Mouse (Mus musculus) small intestine, adult 2 months (tissue): ENCODE data around the gene Syne1. TPM values are rescaled to one million over a fixed set of nuclear protein-coding genes. Genes with fewer than 3 reads are reported as not detected.

Experiments used
- H3K27ac ChIP-seq: fragments of 200-500 bp; 2 replicates; pipeline ENCODE4 v1.5.1; 2012; ENCODE audit warnings: low read depth, low read length, control low read depth, inconsistent platforms; ENCODE audit not compliant: insufficient read depth
- H3K27me3 ChIP-seq: fragments of 200-500 bp; 2 replicates; pipeline ENCODE4 v1.6.1; 2012; ENCODE audit warnings: mild to moderate bottlenecking, moderate library complexity, low read length, inconsistent platforms; ENCODE audit not compliant: control insufficient read depth, insufficient read depth
- H3K36me3 ChIP-seq: fragments of 200-500 bp; 2 replicates; pipeline ENCODE4 v1.6.1; 2012; ENCODE audit warnings: mild to moderate bottlenecking, low read length, control low read depth, inconsistent platforms; ENCODE audit not compliant: control insufficient read depth, insufficient read depth
- H3K4me1 ChIP-seq: fragments of 200-500 bp; 2 replicates; pipeline ENCODE4 v1.6.1; 2012; ENCODE audit warnings: low read length, inconsistent platforms, mixed read lengths; ENCODE audit not compliant: control insufficient read depth, insufficient read depth, insufficient read length
- H3K4me3 ChIP-seq: fragments of 200-500 bp; 2 replicates; pipeline ENCODE4 v1.5.1; 2012; ENCODE audit warnings: low read depth, mild to moderate bottlenecking, control low read depth, inconsistent platforms, low read length, moderate library complexity
- CTCF ChIP-seq: fragments of 200-500 bp; IDR thresholded peaks from 2 replicates; pipeline ENCODE4 v1.5.1; 2012; ENCODE audit warnings: low read depth, mild to moderate bottlenecking, control low read depth, inconsistent platforms, low read length, moderate library complexity, mixed read lengths; ENCODE audit not compliant: insufficient replicate concordance, insufficient read length; ENCODE audit errors: extremely low read depth
- POLR2A ChIP-seq: fragments of 200-500 bp; IDR thresholded peaks from 2 replicates; pipeline ENCODE4 v1.6.1; 2012; ENCODE audit warnings: low read depth, mild to moderate bottlenecking, control low read depth, inconsistent platforms, low read length, moderate library complexity
- WGBS: fragments of 180-500 bp; shearing (Covaris S2); methylation state at CpG from one replicate; pipeline ENCODE4 v1.1.7; 2018; 5-methylcytosine and 5-hydroxymethylcytosine counted together
- polyA plus RNA-seq: library from polyadenylated mRNA; depleted of rRNA; stranded (reverse); fragments of >200 nt; gene quantifications from 2 replicates; pipeline ENCODE4 v1.2.3, GENCODE M21; 2012

Syne1 gene
- polyA plus RNA-seq, 1 experiment, result 10.0 TPM

DNA sequence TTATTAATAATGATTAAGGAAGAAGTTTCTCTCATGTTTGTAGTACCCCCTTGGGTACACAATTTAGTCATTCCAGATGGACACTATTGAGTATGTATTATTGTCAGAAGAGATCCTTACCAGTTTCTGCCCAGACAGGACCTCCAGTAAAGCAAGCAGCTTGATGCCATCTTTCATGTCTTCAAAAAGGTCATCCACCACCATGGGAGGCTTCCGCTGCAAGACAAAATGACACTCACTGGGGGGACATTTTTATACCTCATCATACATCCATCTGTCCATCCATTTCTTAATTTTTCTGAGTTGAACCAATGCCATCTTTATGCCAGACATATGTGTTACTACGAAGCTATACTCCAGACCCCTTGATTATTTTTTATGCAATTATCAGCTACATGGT is 108.3 kb downstream of the Syne1 start:
- Histone ChIP-seq H3K27ac (no peak overlapping the region), H3K4me3 (no peak overlapping the region), H3K4me1 (no peaks in the 10 kb centered on the region), H3K27me3 (no peaks in the 10 kb centered on the region), H3K36me3 (no peaks in the 10 kb centered on the region)
- WGBS, result 84% methylated on average over 2 of the region's 2 CpGs
- TF ChIP-seq POLR2A (no peak), CTCF (no peak)

- TF ChIP-seq CTCF (no peak), POLR2A (no peak)
- no peak overlapping the region for H3K27ac ChIP-seq
- no peaks in the 10 kb centered on the region for H3K27me3 ChIP-seq
- H3K4me1 ChIP-seq, result no peaks in the 10 kb centered on the region
- H3K36me3 ChIP-seq, result no peaks in the 10 kb centered on the region
- no peak overlapping the region for H3K4me3 ChIP-seq
- 65% methylated on average over 2 of the region's 2 CpGs for WGBS
Measured at GRCm38 (mm10) chr10:5439802-5440350, 111.4 kb downstream of the Syne1 start.

DNA sequence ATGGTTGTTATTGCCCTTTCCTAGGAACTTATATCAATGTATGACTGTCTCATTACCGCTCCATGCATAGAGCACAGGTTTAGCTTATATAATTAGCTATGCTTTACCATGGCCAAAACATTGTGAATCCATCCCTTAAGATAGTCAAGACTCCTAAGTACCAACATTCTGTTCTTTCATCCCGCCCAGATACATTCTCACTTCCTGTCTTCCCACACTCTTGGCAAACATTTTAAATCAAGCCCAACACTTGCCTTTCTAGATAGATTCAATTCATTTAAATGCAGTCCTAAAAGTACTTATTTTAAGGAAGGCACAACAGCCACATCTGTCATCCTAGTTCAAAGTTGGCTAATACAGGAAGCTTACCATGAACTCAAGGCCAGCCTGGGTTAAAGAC is 113.5 kb downstream of the Syne1 start:
- no peak for TF ChIP-seq CTCF
- no peaks in the 10 kb centered on the region for H3K36me3 ChIP-seq
- H3K4me3 ChIP-seq, result no peak overlapping the region
- no peaks in the 10 kb centered on the region for H3K27me3 ChIP-seq
- H3K27ac ChIP-seq, result no peak overlapping the region
- 78% methylated on average over 2 of the region's 2 CpGs for WGBS
- H3K4me1 ChIP-seq, result no peaks in the 10 kb centered on the region

GRCm38 (mm10) chr10:5423984-5424383 is 127.3 kb downstream of the Syne1 start:
- no peak for TF ChIP-seq POLR2A
- no peak for TF ChIP-seq CTCF
- Histone ChIP-seq H3K4me3 (no peak overlapping the region), H3K36me3 (no peaks in the 10 kb centered on the region), H3K27ac (no peak overlapping the region), H3K27me3 (no peaks in the 10 kb centered on the region), H3K4me1 (no peaks in the 10 kb centered on the region)
- 78% methylated on average over 4 of the region's 4 CpGs for WGBS

GRCm38 (mm10) chr10:5415730-5416129 is 135.6 kb downstream of the Syne1 start:
- WGBS, result 83% methylated on average over 3 of the region's 3 CpGs
- no peaks in the 10 kb centered on the region for H3K27me3 ChIP-seq
- H3K27ac ChIP-seq, result no peak overlapping the region
- H3K36me3 ChIP-seq, result no peaks in the 10 kb centered on the region
- H3K4me1 ChIP-seq, result no peaks in the 10 kb centered on the region
- TF ChIP-seq CTCF (no peak), POLR2A (no peak)
- no peak overlapping the region for H3K4me3 ChIP-seq

DNA sequence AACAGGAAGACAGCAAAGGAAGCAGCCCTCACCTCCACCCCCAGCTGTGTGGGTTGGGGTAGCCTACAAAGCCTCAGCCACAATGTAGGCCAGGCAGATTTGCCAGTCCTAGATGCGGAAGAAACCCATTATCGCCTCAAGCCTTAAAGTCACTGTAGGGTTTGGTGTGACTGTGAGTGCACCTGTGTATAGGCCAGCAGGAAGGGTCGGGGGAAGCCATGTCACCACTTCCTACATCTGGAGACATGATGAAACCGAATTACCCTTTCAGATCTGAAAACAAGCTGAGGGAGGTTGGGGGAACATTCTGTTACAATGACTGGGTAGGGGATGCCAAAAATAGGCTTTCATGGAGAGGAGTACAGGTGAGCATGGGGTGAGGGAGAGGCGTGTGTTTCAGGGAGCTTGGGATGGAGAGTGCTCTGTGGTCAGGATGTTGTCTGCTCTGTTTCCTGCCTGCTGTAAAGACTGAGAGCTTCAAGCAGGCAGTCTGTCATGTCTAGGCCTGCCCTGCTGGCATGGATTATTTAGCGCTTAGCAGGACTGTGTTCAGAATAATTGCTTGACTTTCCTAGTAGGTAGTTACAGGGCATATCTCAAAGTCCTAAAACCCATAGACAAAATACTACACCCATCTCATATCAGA is 167.0 kb downstream of the Syne1 start:
- TF ChIP-seq CTCF (no peak), POLR2A (no peak)
- H3K27me3 ChIP-seq, result no peaks in the 10 kb centered on the region
- no peaks in the 10 kb centered on the region for H3K36me3 ChIP-seq
- no peaks in the 10 kb centered on the region for H3K4me1 ChIP-seq
- no peak overlapping the region for H3K27ac ChIP-seq
- H3K4me3 ChIP-seq, result no peak overlapping the region
- WGBS, result 67% methylated on average over 6 of the region's 6 CpGs

- Histone ChIP-seq H3K4me1 (no peaks in the 10 kb centered on the region), H3K36me3 (no peaks in the 10 kb centered on the region), H3K27ac (no peak overlapping the region), H3K4me3 (no peak overlapping the region), H3K27me3 (no peaks in the 10 kb centered on the region)
- WGBS, result 90% methylated on average over 4 of the region's 4 CpGs
- TF ChIP-seq POLR2A, result no peak
- TF ChIP-seq CTCF, result no peak
Measured at GRCm38 (mm10) chr10:5381536-5381935, 169.7 kb downstream of the Syne1 start.
